Mouse (Mus musculus) CD4-positive, CD25-positive, alpha-beta regulatory T cell (primary cell): ENCODE results near the gene Abhd16a. TPM values are rescaled to one million over a fixed set of nuclear protein-coding genes. Genes with fewer than 3 reads are reported as not detected.

Source experiments
- polyA plus RNA-seq: library from polyadenylated mRNA; unstranded; fragments of 100-300 nt; shearing (Covaris generic); gene quantifications from one replicate; pipeline ENCODE4 v1.2.1, GENCODE M21; 2017

The Abhd16a gene
- polyA plus RNA-seq = 66.3 TPM

GRCm38 (mm10) chr17:35088825-35089644 lies at the start of gene Abhd16a:
Gene Abhd16a (plus strand): TSS chr17:35089263.

GRCm38 (mm10) chr17:35046681-35047455 lies 42.2 kb upstream of the Abhd16a start, which contains the start of gene Msh5:
Gene Msh5 (minus strand): TSS chr17:35046745.

DNA sequence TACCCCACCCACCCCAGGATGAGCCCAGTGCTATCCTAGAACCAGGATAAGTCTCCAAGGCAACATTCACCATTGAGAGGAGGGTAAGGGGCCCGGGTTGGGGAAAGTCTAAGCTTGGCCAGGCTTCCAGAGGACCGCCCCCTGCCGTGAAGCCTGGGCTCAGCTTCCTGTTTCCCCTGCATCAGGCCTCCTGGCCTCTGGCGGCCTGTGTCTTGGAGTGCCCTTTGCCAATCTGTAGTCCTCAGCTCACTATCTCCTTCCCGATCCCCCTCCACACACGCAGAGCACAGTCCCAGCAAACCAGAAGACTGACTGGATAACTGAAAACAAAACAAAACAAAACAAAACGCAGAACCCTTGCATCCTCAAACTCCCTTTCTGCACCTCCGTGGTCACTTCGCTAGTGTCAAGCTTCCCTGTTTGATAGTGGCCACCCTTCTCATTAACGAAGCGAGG lies 39.5 kb upstream of the Abhd16a start, which contains the start of gene Clic1:
Gene Clic1 (plus strand): TSS at position 406 of the 456 bp plus-strand sequence.

GRCm38 (mm10) chr17:35058911-35059892 lies 29.9 kb upstream of the Abhd16a start, which contains the start of gene Ddah2:
Gene Ddah2 (plus strand): TSS chr17:35059035.

DNA sequence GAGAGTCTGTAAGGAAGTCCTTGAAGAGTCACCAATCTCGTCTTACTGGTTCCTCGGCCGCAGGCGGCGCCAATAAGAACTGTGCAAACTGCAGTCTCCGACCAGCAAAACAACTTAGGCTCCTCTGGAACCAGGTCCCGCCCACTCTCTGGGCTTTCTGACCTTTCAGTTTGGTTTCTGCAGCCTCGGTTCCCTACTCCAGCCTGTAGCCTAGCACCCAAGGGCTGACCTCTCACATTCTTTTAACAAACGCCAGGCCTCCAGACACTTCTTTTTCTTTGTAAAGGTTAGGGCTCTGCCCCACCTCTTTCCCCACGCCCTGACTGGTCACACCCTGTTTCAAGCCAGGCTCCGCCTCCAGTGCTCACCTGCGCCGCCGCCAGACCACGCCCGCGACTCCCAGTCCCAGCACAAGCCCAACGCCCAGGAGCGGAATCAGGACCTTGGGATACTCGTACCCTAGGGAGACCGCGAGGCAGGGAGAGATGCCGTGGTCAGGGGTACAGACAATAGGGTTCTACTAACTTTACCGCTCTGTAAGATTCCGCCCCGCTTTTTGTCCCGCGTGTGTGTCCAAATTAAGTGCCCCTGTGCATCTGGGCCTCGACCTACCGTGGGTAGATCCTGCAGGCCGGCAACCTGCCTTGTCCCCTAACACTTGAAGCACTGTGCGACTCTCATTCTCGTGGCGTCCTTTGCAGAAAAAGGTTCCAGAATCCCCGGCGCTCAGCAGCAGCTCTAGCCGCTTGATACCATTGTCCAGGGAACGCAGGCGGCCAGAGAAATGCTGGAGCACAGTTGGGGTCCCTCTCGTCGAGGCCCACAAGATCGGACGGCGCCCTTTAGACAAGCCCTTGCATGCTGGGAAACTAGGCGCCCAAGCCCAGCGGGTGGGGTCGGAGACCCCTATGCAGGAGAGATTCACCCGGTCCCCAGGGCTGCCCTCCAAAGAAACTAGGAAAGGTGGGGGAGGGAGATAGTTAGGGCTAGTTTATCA lies 23.8 kb upstream of the Abhd16a start, which contains the start of gene Ly6g6c:
Gene Ly6g6c (plus strand): TSS at position 438 of the 997 bp plus-strand sequence.

GRCm38 (mm10) chr17:35066084-35066483 lies 23.0 kb upstream of the Abhd16a start, which contains the start of gene Mpig6b:
Gene Mpig6b (minus strand): TSS chr17:35066184.

DNA sequence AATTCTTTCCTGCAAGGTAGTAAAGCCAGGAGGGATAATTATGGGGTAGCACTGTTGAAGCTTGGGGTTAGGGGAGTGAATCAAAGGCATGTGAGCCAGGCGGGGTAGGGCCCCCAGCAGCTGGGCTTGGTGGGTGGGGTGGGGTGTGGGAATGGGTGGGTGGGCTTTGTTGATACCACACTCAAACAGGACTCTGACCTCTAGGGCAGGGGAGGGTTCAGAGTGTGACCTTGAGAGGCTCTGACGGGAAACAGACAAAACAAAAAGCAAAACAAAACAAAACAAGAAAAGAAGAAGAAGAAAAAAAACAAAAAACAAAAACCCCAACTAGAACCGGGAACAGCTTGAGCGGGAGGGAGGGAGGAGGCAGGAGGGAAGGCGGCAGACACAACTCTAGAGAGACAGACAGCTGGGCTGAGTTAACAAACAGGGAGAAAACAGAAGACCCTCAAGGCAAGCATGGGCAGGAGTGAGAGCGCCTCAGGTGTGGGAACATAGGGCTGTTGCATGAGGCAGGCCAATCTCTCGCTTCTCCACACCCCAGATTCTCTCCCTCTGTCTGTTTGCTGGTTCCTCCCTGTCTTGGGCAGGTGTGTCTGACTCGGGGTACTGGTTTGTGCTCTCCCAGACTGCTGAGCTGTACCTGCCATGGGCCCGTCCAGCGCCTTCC lies 12.4 kb upstream of the Abhd16a start, which contains the start of gene Ly6g6e:
Gene Ly6g6e (plus strand): TSS at position 396 of the 670 bp plus-strand sequence.

GRCm38 (mm10) chr17:35077786-35078233 lies 11.3 kb upstream of the Abhd16a start, which contains the start of gene Ly6g6d:
Gene Ly6g6d (minus strand): TSS chr17:35078065.

GRCm38 (mm10) chr17:35085208-35085865 lies 3.7 kb upstream of the Abhd16a start, which contains the start of gene Ly6g6f:
Gene Ly6g6f (minus strand): TSS chr17:35085610.

GRCm38 (mm10) chr17:35108097-35108496 lies 19.0 kb downstream of the Abhd16a start, which contains the start of gene Ly6g5c:
Gene Ly6g5c (plus strand): TSS chr17:35108279.

DNA sequence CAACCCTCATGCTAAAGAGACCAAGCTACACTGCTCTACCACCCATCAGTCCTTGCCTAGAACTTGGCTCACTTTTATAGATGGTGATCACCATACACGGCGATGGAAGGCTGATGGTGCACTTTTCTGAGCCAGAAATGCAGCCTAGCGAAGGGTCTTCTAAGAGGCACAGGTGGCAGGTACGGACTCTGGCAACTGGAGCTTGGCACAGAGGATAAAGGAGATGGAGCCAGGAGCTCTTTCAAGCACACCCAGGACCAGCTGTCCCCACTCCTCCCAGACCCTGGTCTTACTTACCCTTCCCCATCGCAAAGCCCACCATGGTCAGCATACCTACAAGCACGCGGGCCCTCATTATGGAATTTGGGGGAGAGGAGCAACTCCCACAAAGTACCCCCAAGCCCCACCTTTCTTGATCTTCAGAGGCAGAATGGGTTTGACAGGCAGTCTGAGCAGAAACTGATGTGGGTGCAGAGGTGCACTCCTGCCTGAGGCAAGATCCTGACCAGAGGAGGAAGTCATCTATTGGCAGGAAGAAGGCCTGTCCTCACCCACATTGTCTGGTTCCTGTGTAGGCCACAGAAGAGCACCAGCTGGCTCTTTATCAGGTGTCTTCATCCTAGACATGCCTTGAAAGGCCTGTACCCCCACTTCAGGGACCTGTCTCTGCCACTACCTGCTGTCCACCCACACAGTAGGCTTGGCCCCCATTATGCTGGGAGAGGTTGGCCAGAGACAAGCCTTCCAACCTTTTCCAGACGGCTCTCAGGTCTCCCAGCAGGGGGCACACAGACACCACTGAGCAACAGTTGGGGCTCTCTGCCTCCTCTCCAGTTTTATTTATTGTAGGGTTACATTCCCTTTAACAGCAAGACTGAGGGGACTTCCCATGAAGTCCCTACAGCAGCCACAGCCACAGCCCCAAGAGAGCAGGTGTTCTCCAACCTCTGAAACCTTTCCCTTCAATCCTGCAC lies 26.3 kb downstream of the Abhd16a start, which contains the start of gene Ly6g5b:
Gene Ly6g5b (minus strand): TSS at position 383 of the 974 bp plus-strand sequence.

GRCm38 (mm10) chr17:35121143-35121799 lies 32.2 kb downstream of the Abhd16a start, which contains the start of gene Gpank1:
Gene Gpank1 (plus strand): TSS chr17:35121455.

GRCm38 (mm10) chr17:35121871-35122303 lies 32.8 kb downstream of the Abhd16a start, which contains the start of gene Csnk2b:
Gene Csnk2b (minus strand): TSS chr17:35122053.

GRCm38 (mm10) chr17:35126206-35126611 lies 37.1 kb downstream of the Abhd16a start, which contains the start of gene D17H6S53E:
Gene D17H6S53E (plus strand): TSS chr17:35126373.

GRCm38 (mm10) chr17:35131500-35132173 lies 42.6 kb downstream of the Abhd16a start, which contains the start of gene Apom:
Gene Apom (minus strand): TSS chr17:35132050.

